Mouse (Mus musculus) C2C12 (cell line): Measurements from ENCODE around the gene Rps21.
A peak's percentile ranks its signal among the peaks of the same experiment; 100 is the strongest.

ENCODE experiments used
- CEBPB ChIP-seq: IDR thresholded peaks from one replicate; pipeline ENCODE4 v1.6.1; 2011; ENCODE audit warnings: low read depth, mild to moderate bottlenecking, control low read depth, moderate library complexity
- CTCF ChIP-seq: IDR thresholded peaks from one replicate; pipeline ENCODE4 v1.5.1; 2011; ENCODE audit not compliant: control insufficient read depth, insufficient read depth, insufficient read length
- MAX ChIP-seq: IDR thresholded peaks from one replicate; pipeline ENCODE4 v1.6.1; 2011; ENCODE audit warnings: mild to moderate bottlenecking, control low read depth
- MYOD1 ChIP-seq: IDR thresholded peaks from one replicate; pipeline ENCODE4 v1.6.1; 2011; ENCODE audit warnings: low read depth; ENCODE audit not compliant: control insufficient read depth, insufficient read length

DNA sequence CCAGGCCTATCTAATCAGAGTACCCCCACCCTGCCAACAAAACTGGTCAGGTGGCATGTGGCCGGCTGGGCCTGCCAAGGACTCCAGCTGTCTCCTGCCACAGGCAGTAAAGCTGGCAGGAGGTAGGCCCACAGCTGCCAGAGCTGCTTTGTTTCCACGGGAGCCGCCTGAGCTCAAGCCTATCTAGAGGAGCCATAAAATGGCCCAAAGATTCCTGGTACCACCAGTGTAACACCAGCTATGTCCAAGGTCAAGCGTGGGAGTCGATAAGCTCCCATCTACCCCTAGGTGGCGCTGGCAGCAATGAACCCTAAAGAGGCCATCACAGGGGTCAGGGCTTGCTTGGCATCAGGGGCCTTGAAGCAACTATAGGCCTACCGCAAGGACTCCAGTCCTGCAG lies 49.3 kb upstream of the Rps21 start:
- TF ChIP-seq CTCF, result peak; percentile 40
- TF ChIP-seq MAX, result no peak
- no peak for TF ChIP-seq CEBPB
- no peak for TF ChIP-seq MYOD1
